9 mouse cellular contexts compared by ENCODE assay signal in genomic region chr4:109393902-109394301, GRCm38 (mm10). TPM values are rescaled to one million over a fixed set of nuclear protein-coding genes. Genes with fewer than 3 reads are reported as not detected.
DNase-seq lines count a peak whose midpoint lies in the region; ATAC-seq and TF ChIP-seq lines count a peak whose summit lies in the region.
"Had no signal": no experiment of that assay in that cellular context is flagged by ENCODE, and none has a peak within 500 bp of the region (broad histone marks: within the 10 kb centered on the region; RNA-seq: fewer than 3 reads in every experiment).

No protein-coding gene starts in this region.

- no peak overlapping the region for H3K4me3 ChIP-seq in embryonic facial prominence, embryonic 12.5 days
- H3K4me3 ChIP-seq in hindbrain, embryonic 13.5 days: peak overlapping the region; percentile 9; the same call in 1 of the 2 replicates
- no peak overlapping the region for H3K4me3 ChIP-seq in liver, postnatal 0 days (ENCODE audit: low read depth, low read length)
- H3K4me3 ChIP-seq in gastrocnemius, adult 2 months: no peak overlapping the region

- peak; percentile 75; the same call in 1 of the 2 replicates for ATAC-seq in embryonic facial prominence, embryonic 12.5 days (ENCODE audit: insufficient number of reproducible peaks, insufficient read depth, low FRiP score, low TSS enrichment)
- ATAC-seq in hindbrain, embryonic 13.5 days (ENCODE audit: low FRiP score): peak; percentile 57
- peak; percentile 83 for ATAC-seq in liver, postnatal 0 days

- no peaks in the 10 kb centered on the region for H3K9me3 ChIP-seq in embryonic facial prominence, embryonic 12.5 days
- H3K9me3 ChIP-seq in hindbrain, embryonic 13.5 days: no peaks in the 10 kb centered on the region
- H3K9me3 ChIP-seq in liver, postnatal 0 days (ENCODE audit: low read length): no peaks in the 10 kb centered on the region

- no peak overlapping the region for H3K27ac ChIP-seq in embryonic facial prominence, embryonic 12.5 days
- no peak overlapping the region for H3K27ac ChIP-seq in hindbrain, embryonic 13.5 days
- no peak overlapping the region for H3K27ac ChIP-seq in liver, postnatal 0 days (ENCODE audit: low read depth)
- H3K27ac ChIP-seq in gastrocnemius, adult 2 months: no peak overlapping the region
- H3K27ac ChIP-seq: macrophage had no signal

- 0 out of 2 replicates have a peak, but pooled peaks cover 3% of the 10 kb centered on the region for H3K27me3 ChIP-seq in embryonic facial prominence, embryonic 12.5 days
- H3K27me3 ChIP-seq in hindbrain, embryonic 13.5 days: no peaks in the 10 kb centered on the region
- H3K27me3 ChIP-seq in liver, postnatal 0 days (ENCODE audit: insufficient read depth, low read length): no peaks in the 10 kb centered on the region

- peak overlapping the region; percentile 40 for H3K4me2 ChIP-seq in embryonic facial prominence, embryonic 12.5 days (replicated peaks)
- H3K4me2 ChIP-seq in hindbrain, embryonic 13.5 days: peak overlapping the region; percentile 36
- H3K4me2 ChIP-seq in liver, postnatal 0 days (ENCODE audit: low read depth, low read length): peak overlapping the region; percentile 65

- DNase-seq in kidney, adult 18-20 months: peak; percentile 25
- no peak for DNase-seq in kidney, adult 11 months
- DNase-seq in liver, postnatal 0 days: peak; percentile 60
- DNase-seq in spleen, postnatal 36 days (ENCODE audit: low spot score in 2 of 2): peak; percentile 30 to 32
- no peak for DNase-seq in gastrocnemius, adult 2 months
- no peak for DNase-seq in ovary, postnatal 10 days (ENCODE audit: low spot score)

- no peak for TF ChIP-seq EP300 in liver, postnatal 0 days (IDR thresholded peaks at IDR 0.05; ENCODE audit: low read depth)

- no peaks in the 10 kb centered on the region for H3K36me3 ChIP-seq in embryonic facial prominence, embryonic 12.5 days
- peaks cover 8% of the 10 kb centered on the region for H3K36me3 ChIP-seq in hindbrain, embryonic 13.5 days
- peaks cover 3% of the 10 kb centered on the region; the same call in 1 of the 2 replicates for H3K36me3 ChIP-seq in liver, postnatal 0 days (replicated peaks; ENCODE audit: insufficient read depth, low read length)

- 0 out of 2 replicates have a peak, but pooled peaks cover 3% of the 10 kb centered on the region for H3K4me1 ChIP-seq in embryonic facial prominence, embryonic 12.5 days
- peaks cover 10% of the 10 kb centered on the region for H3K4me1 ChIP-seq in hindbrain, embryonic 13.5 days (replicated peaks)
- peaks cover 10% of the 10 kb centered on the region for H3K4me1 ChIP-seq in liver, postnatal 0 days (ENCODE audit: insufficient read depth)

- 10% methylated on average over 13 of the region's 13 CpGs for WGBS in embryonic facial prominence, embryonic 12.5 days
- WGBS in hindbrain, embryonic 13.5 days: 13% methylated on average over 13 of the region's 13 CpGs
- WGBS in liver, postnatal 0 days (ENCODE audit: insufficient replicate concordance): 11% methylated on average over 13 of the region's 13 CpGs

- intact Hi-C loops in gastrocnemius, adult 2 months (cut with DNase I): no loop called here

- no peak for TF ChIP-seq CTCF in liver, postnatal 0 days (IDR thresholded peaks at IDR 0.05; ENCODE audit: low read depth)
- no peak for TF ChIP-seq CTCF in gastrocnemius, adult 2 months (IDR thresholded peaks at IDR 0.05)

- no peak overlapping the region; the same call in 1 of the 2 replicates for H3K9ac ChIP-seq in embryonic facial prominence, embryonic 12.5 days
- 0 out of 2 replicates have a peak overlapping the region, but pooled peaks have one; percentile 26 for H3K9ac ChIP-seq in hindbrain, embryonic 13.5 days
- peak overlapping the region; percentile 44 for H3K9ac ChIP-seq in liver, postnatal 0 days (replicated peaks)

RNA-seq across cellular contexts. Expression of gene Ttc39a, which starts 12.5 kb away (rescaled TPM):
- polyA plus RNA-seq in embryonic facial prominence, embryonic 12.5 days (2016; fragmentation: Nextera tagmentation; extraction: Ambion mirVana): 3.6 and 4.2 TPM in 2 replicates
- polyA plus RNA-seq in hindbrain, embryonic 13.5 days (2015; fragmentation: Nextera tagmentation; extraction: Ambion mirVana): 0.99 and 1.2 TPM in 2 replicates
- polyA plus RNA-seq in liver, postnatal 0 days (2015; fragmentation: Nextera tagmentation; extraction: Ambion mirVana): 5.0 and 5.4 TPM in 2 replicates
- total RNA-seq in gastrocnemius, adult 2 months (2021): under 1 TPM in 1 of 2 experiments, not detected in 1; 0.15 TPM

Comparison
In these comparisons a context has a peak if more than half of its experiments do, and no peak if none do; other contexts are left out.
1. DNase-seq: peak in kidney, adult 18-20 months (single experiment), liver, postnatal 0 days (single experiment) and spleen, postnatal 36 days (2 of 2); none in kidney, adult 11 months (single experiment), gastrocnemius, adult 2 months (single experiment) and ovary, postnatal 10 days (single experiment).
2. Peak in every context shown above with its lines, with median percentiles within 50 percentile points of each other: ATAC-seq and H3K4me2 ChIP-seq.